Mouse (Mus musculus): ENCODE data around the gene Sar1b. TPM values are rescaled to one million over a fixed set of nuclear protein-coding genes. Genes with fewer than 3 reads are reported as not detected.

Sar1b gene
- total and polyA plus RNA-seq, 3 experiments, result 104 to 124 TPM; not detected in 1

DNA sequence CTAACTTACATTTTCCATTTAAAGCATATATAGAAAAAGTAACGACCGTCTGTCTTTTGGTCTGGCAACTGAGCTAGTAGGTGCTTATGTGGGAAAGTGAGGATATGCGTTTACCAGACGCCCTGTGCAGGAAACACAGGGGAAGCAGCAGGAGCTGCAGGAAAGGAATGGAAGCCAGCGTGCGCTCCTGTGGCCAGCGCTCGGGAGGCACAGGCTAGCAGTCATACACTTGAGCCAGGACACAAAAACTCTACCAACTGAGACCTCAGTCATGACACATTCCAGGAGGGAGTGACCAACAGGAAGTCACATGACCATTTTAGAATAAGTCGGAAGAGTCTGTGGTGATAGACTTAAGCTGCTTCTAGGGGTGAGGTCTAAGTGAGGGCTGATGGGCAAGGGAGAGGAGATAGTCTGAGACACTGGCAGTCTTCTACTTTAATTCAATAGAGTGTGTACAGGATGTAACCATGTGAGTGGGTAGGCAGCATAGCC lies 17.3 kb downstream of the Sar1b start:
- Histone ChIP-seq H3K4me1 (ENCODE audit: control insufficient read depth in 1 of 2, insufficient read depth in 2 of 2, low read length in 2 of 2) (no peaks in the 10 kb centered on the region), H3K79me2 (ENCODE audit: control insufficient read depth, insufficient read depth, low read length, poor library complexity) (peaks cover under 1% of the 10 kb centered on the region; the same call in 1 of the 2 replicates), H3K9me3 (replicated peaks; ENCODE audit: insufficient read depth, low read length) (no peaks in the 10 kb centered on the region), H3K36me3 (ENCODE audit: control insufficient read depth in 1 of 2, insufficient read depth in 2 of 2, low read length in 2 of 2) (peaks cover 0 to 27% of the 10 kb centered on the region in 2 experiments; a peak in 2 of 4 replicates), H3K4me3 (ENCODE audit: control insufficient read depth in 1 of 2, insufficient read depth in 1 of 2, low read depth in 2 of 2, low read length in 2 of 2) (no peak overlapping the region), H3K27me3 (ENCODE audit: control insufficient read depth in 1 of 2, insufficient read depth in 2 of 2, low read length in 2 of 2) (no peaks in the 10 kb centered on the region), H3K27ac (ENCODE audit: control insufficient read depth, low read depth, low read length) (no peak overlapping the region), H3K9ac (ENCODE audit: control insufficient read depth, low read depth, low read length, poor library complexity, severe bottlenecking) (no peak overlapping the region)
- TF ChIP-seq CHD1 (IDR thresholded peaks at IDR 0.05; ENCODE audit: low read depth, low read length) (no peak), USF1 (IDR thresholded peaks at IDR 0.05; ENCODE audit: low read depth, low read length) (peak; percentile 40; the same call in 1 of the 2 replicates)
- no peak for DNase-seq (ENCODE audit: low read depth, low spot score)

DNA sequence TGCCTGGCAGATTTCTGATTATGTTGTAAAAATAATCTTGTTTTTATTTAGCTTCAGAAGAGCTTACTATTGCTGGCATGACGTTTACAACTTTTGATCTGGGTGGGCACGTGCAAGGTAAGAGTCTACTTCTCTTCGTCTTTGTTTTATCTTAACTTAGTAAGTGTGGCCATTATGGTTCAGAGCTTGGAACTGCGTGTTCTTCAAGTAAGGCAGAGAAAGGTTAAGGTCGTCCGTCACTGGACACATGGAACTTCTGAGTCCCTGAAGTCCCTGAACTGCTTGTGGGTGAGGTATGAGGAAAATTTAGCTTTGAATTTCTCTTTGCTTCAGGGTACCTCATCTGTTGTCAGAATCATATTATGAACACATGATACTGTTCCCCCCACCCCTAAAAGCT lies 19.2 kb downstream of the Sar1b start:
- Histone ChIP-seq H3K4me3 (ENCODE audit: control insufficient read depth in 1 of 2, insufficient read depth in 1 of 2, low read depth in 2 of 2, low read length in 2 of 2) (no peak overlapping the region), H3K27ac (ENCODE audit: control insufficient read depth, low read depth, low read length) (no peak overlapping the region), H3K9ac (ENCODE audit: control insufficient read depth, low read depth, low read length, poor library complexity, severe bottlenecking) (no peak overlapping the region), H3K4me1 (ENCODE audit: control insufficient read depth in 1 of 2, insufficient read depth in 2 of 2, low read length in 2 of 2) (no peaks in the 10 kb centered on the region), H3K27me3 (ENCODE audit: control insufficient read depth in 1 of 2, insufficient read depth in 2 of 2, low read length in 2 of 2) (no peaks in the 10 kb centered on the region), H3K9me3 (replicated peaks; ENCODE audit: insufficient read depth, low read length) (no peaks in the 10 kb centered on the region), H3K36me3 (ENCODE audit: control insufficient read depth in 1 of 2, insufficient read depth in 2 of 2, low read length in 2 of 2) (peaks cover 0 to 27% of the 10 kb centered on the region in 2 experiments; a peak in 2 of 4 replicates), H3K79me2 (ENCODE audit: control insufficient read depth, insufficient read depth, low read length, poor library complexity) (no peaks in the 10 kb centered on the region; the same call in 1 of the 2 replicates)
- DNase-seq (ENCODE audit: low read depth, low spot score), result no peak
- TF ChIP-seq RCOR1 (IDR thresholded peaks at IDR 0.05; ENCODE audit: low read depth, low read length) (no peak), SMC3 (IDR thresholded peaks at IDR 0.05; ENCODE audit: low read depth, low read length) (no peak), USF1 (IDR thresholded peaks at IDR 0.05; ENCODE audit: low read depth, low read length) (no peak), HCFC1 (IDR thresholded peaks at IDR 0.05; ENCODE audit: low read depth, low read length) (no peak), MYC (IDR thresholded peaks at IDR 0.05; ENCODE audit: low read depth, low read length) (no peak), POLR2AphosphoS5 (IDR thresholded peaks at IDR 0.05; ENCODE audit: borderline replicate concordance, low read depth, low read length) (no peak), TAL1 (IDR thresholded peaks at IDR 0.05; ENCODE audit: low read length) (no peak), JUND (IDR thresholded peaks at IDR 0.05; ENCODE audit: low read depth, low read length) (no peak), ZNF384 (IDR thresholded peaks at IDR 0.05; ENCODE audit: low read depth, low read length) (no peak), MAX (IDR thresholded peaks at IDR 0.05; ENCODE audit: low read length) (no peak), CHD1 (IDR thresholded peaks at IDR 0.05; ENCODE audit: low read depth, low read length) (no peak), BHLHE40 (IDR thresholded peaks at IDR 0.05; ENCODE audit: borderline replicate concordance, low read depth, low read length) (no peak), TBP (IDR thresholded peaks at IDR 0.05; ENCODE audit: low read depth, low read length) (no peak), POLR2AphosphoS2 (IDR thresholded peaks at IDR 0.05; ENCODE audit: low read length) (no peak), ELF1 (IDR thresholded peaks at IDR 0.05; ENCODE audit: low read depth, low read length) (no peak), ZMIZ1 (IDR thresholded peaks at IDR 0.05; ENCODE audit: low read depth, low read length) (no peak), KAT2A (conservative IDR thresholded peaks at IDR 0.05; ENCODE audit: low read depth, low read length) (no peak), MYB (IDR thresholded peaks at IDR 0.05; ENCODE audit: low read depth, low read length) (no peak)

Data from MEL (cell line).